Mouse (Mus musculus): ENCODE data around the gene Pcgf1. TPM values are rescaled to one million over a fixed set of nuclear protein-coding genes. Genes with fewer than 3 reads are reported as not detected.

Pcgf1 gene
- polyA plus RNA-seq, 1 experiment from 2014 or later = 38.8 TPM

- Histone ChIP-seq H3K27ac (ENCODE audit: low read length) (peak overlapping the region; percentile 77), H3K9me3 (ENCODE audit: control insufficient read depth, low read depth, low read length) (no peaks in the 10 kb centered on the region), H3K27me3 (ENCODE audit: control insufficient read depth, insufficient read depth, low read length) (no peaks in the 10 kb centered on the region), H3K36me3 (ENCODE audit: control insufficient read depth, insufficient read depth, low read length) (peaks cover 25% of the 10 kb centered on the region), H3K4me2 (replicated peaks; ENCODE audit: low read depth, low read length) (peak overlapping the region; percentile 94), H3K4me3 (ENCODE audit: low read depth, low read length) (peak overlapping the region; percentile 65), H3K4me1 (ENCODE audit: control insufficient read depth, insufficient read depth, low read length) (peaks cover 25% of the 10 kb centered on the region), H3K9ac (replicated peaks; ENCODE audit: low read depth, low read length) (peak overlapping the region; percentile 71)
- peak; percentile 18; the same call in 1 of the 2 replicates for ATAC-seq (ENCODE audit: insufficient number of reproducible peaks, insufficient read depth, low FRiP score, low read depth)
- 2% methylated on average over 46 of the region's 48 CpGs for WGBS
Observed at GRCm38 (mm10) chr6:83115682-83116372, 38.2 kb downstream of the Pcgf1 start.

GRCm38 (mm10) chr6:83116373-83117164 is 38.9 kb downstream of the Pcgf1 start:
- Histone ChIP-seq H3K9ac (replicated peaks; ENCODE audit: low read depth, low read length) (peak overlapping the region; percentile 71; the same call in 1 of the 2 replicates), H3K4me2 (replicated peaks; ENCODE audit: low read depth, low read length) (peak overlapping the region; percentile 94), H3K36me3 (ENCODE audit: control insufficient read depth, insufficient read depth, low read length) (peaks cover 25% of the 10 kb centered on the region), H3K27me3 (ENCODE audit: control insufficient read depth, insufficient read depth, low read length) (no peaks in the 10 kb centered on the region), H3K4me3 (ENCODE audit: low read depth, low read length) (peak overlapping the region; percentile 65), H3K4me1 (ENCODE audit: control insufficient read depth, insufficient read depth, low read length) (peaks cover 25% of the 10 kb centered on the region), H3K27ac (ENCODE audit: low read length) (no peak overlapping the region), H3K9me3 (ENCODE audit: control insufficient read depth, low read depth, low read length) (no peaks in the 10 kb centered on the region)
- no peak for ATAC-seq (ENCODE audit: insufficient number of reproducible peaks, insufficient read depth, low FRiP score, low read depth)
- WGBS = 71% methylated on average over 11 of the region's 11 CpGs

DNA sequence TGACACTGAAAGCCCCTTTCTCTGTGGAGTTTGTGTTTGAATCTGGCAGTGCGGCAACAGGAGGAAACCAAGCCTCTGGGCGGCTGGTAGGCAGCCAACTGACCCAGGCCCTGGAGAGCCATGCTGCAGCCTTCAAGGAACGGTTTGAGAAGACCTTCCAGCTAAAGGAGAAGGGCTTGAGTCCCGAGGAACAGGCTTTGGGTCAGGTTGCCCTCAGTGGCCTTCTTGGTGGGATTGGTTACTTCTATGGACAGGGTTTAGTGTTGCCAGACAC is 39.4 kb downstream of the Pcgf1 start:
- H3K4me1 ChIP-seq (ENCODE audit: control insufficient read depth, insufficient read depth, low read length) = peaks cover 25% of the 10 kb centered on the region
- H3K36me3 ChIP-seq (ENCODE audit: control insufficient read depth, insufficient read depth, low read length) = peaks cover 22% of the 10 kb centered on the region
- no peak overlapping the region for H3K4me2 ChIP-seq (replicated peaks; ENCODE audit: low read depth, low read length)
- no peaks in the 10 kb centered on the region for H3K9me3 ChIP-seq (ENCODE audit: control insufficient read depth, low read depth, low read length)
- no peak overlapping the region for H3K27ac ChIP-seq (ENCODE audit: low read length)
- ATAC-seq (ENCODE audit: insufficient number of reproducible peaks, insufficient read depth, low FRiP score, low read depth) = no peak
- H3K4me3 ChIP-seq (ENCODE audit: low read depth, low read length) = no peak overlapping the region
- WGBS = 87% methylated on average over 4 of the region's 4 CpGs
- no peak overlapping the region for H3K9ac ChIP-seq (replicated peaks; ENCODE audit: low read depth, low read length)
- no peaks in the 10 kb centered on the region for H3K27me3 ChIP-seq (ENCODE audit: control insufficient read depth, insufficient read depth, low read length)

GRCm38 (mm10) chr6:83117616-83118015 is 39.9 kb downstream of the Pcgf1 start:
- ATAC-seq (ENCODE audit: insufficient number of reproducible peaks, insufficient read depth, low FRiP score, low read depth) = no peak
- H3K4me2 ChIP-seq (replicated peaks; ENCODE audit: low read depth, low read length) = no peak overlapping the region
- H3K27me3 ChIP-seq (ENCODE audit: control insufficient read depth, insufficient read depth, low read length) = no peaks in the 10 kb centered on the region
- 89% methylated on average over 13 of the region's 13 CpGs for WGBS
- H3K27ac ChIP-seq (ENCODE audit: low read length) = no peak overlapping the region
- H3K4me1 ChIP-seq (ENCODE audit: control insufficient read depth, insufficient read depth, low read length) = peaks cover 30% of the 10 kb centered on the region
- H3K36me3 ChIP-seq (ENCODE audit: control insufficient read depth, insufficient read depth, low read length) = peaks cover 21% of the 10 kb centered on the region
- H3K9ac ChIP-seq (replicated peaks; ENCODE audit: low read depth, low read length) = no peak overlapping the region
- H3K9me3 ChIP-seq (ENCODE audit: control insufficient read depth, low read depth, low read length) = no peaks in the 10 kb centered on the region
- no peak overlapping the region for H3K4me3 ChIP-seq (ENCODE audit: low read depth, low read length)

- H3K27me3 ChIP-seq (ENCODE audit: control insufficient read depth, insufficient read depth, low read length) = no peaks in the 10 kb centered on the region
- H3K9me3 ChIP-seq (ENCODE audit: control insufficient read depth, low read depth, low read length) = no peaks in the 10 kb centered on the region
- peaks cover 21% of the 10 kb centered on the region for H3K36me3 ChIP-seq (ENCODE audit: control insufficient read depth, insufficient read depth, low read length)
- H3K4me3 ChIP-seq (ENCODE audit: low read depth, low read length) = no peak overlapping the region
- H3K9ac ChIP-seq (replicated peaks; ENCODE audit: low read depth, low read length) = no peak overlapping the region
- no peak overlapping the region for H3K27ac ChIP-seq (ENCODE audit: low read length)
- no peak for ATAC-seq (ENCODE audit: insufficient number of reproducible peaks, insufficient read depth, low FRiP score, low read depth)
- peaks cover 34% of the 10 kb centered on the region for H3K4me1 ChIP-seq (ENCODE audit: control insufficient read depth, insufficient read depth, low read length)
- no peak overlapping the region for H3K4me2 ChIP-seq (replicated peaks; ENCODE audit: low read depth, low read length)
- 81% methylated on average over 11 of the region's 11 CpGs for WGBS
Observed at GRCm38 (mm10) chr6:83118369-83118768, 40.7 kb downstream of the Pcgf1 start.

GRCm38 (mm10) chr6:83118825-83119733 is 41.4 kb downstream of the Pcgf1 start:
- H3K27ac ChIP-seq (ENCODE audit: low read length) = no peak overlapping the region
- H3K4me3 ChIP-seq (ENCODE audit: low read depth, low read length) = no peak overlapping the region
- peaks cover 21% of the 10 kb centered on the region for H3K36me3 ChIP-seq (ENCODE audit: control insufficient read depth, insufficient read depth, low read length)
- H3K27me3 ChIP-seq (ENCODE audit: control insufficient read depth, insufficient read depth, low read length) = no peaks in the 10 kb centered on the region
- WGBS = 73% methylated on average over 14 of the region's 14 CpGs
- H3K4me2 ChIP-seq (replicated peaks; ENCODE audit: low read depth, low read length) = peak overlapping the region; percentile 67; the same call in 1 of the 2 replicates
- peaks cover 38% of the 10 kb centered on the region for H3K4me1 ChIP-seq (ENCODE audit: control insufficient read depth, insufficient read depth, low read length)
- no peak overlapping the region for H3K9ac ChIP-seq (replicated peaks; ENCODE audit: low read depth, low read length)
- no peak for ATAC-seq (ENCODE audit: insufficient number of reproducible peaks, insufficient read depth, low FRiP score, low read depth)
- no peaks in the 10 kb centered on the region for H3K9me3 ChIP-seq (ENCODE audit: control insufficient read depth, low read depth, low read length)

DNA sequence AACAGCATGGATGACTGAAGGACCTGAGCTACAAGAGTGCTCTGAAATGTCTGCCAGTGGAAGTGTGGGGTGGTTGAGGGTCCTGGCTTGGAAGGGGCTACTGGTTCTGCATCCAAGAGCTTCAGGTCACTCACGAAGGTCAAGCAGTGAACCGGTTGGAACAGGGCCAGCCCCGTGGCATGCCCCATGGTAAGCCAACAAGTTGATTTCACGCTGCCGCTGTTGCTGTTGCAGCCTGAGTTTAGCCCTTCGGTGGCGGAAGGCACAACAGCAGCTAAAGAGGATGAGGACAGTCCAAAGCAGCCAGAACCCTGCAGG is 42.0 kb downstream of the Pcgf1 start:
- no peaks in the 10 kb centered on the region for H3K27me3 ChIP-seq (ENCODE audit: control insufficient read depth, insufficient read depth, low read length)
- no peak overlapping the region; the same call in 1 of the 2 replicates for H3K9ac ChIP-seq (replicated peaks; ENCODE audit: low read depth, low read length)
- H3K36me3 ChIP-seq (ENCODE audit: control insufficient read depth, insufficient read depth, low read length) = peaks cover 21% of the 10 kb centered on the region
- H3K4me1 ChIP-seq (ENCODE audit: control insufficient read depth, insufficient read depth, low read length) = peaks cover 39% of the 10 kb centered on the region
- H3K27ac ChIP-seq (ENCODE audit: low read length) = no peak overlapping the region
- ATAC-seq (ENCODE audit: insufficient number of reproducible peaks, insufficient read depth, low FRiP score, low read depth) = no peak
- 80% methylated on average over 7 of the region's 7 CpGs for WGBS
- H3K9me3 ChIP-seq (ENCODE audit: control insufficient read depth, low read depth, low read length) = no peaks in the 10 kb centered on the region
- H3K4me2 ChIP-seq (replicated peaks; ENCODE audit: low read depth, low read length) = peak overlapping the region; percentile 67
- no peak overlapping the region; the same call in 1 of the 2 replicates for H3K4me3 ChIP-seq (ENCODE audit: low read depth, low read length)
